Mouse (Mus musculus) urinary bladder, postnatal 10 days (tissue): ENCODE measurements around the gene Tspan15.

Experiments
- DNase-seq: peaks from one replicate; pipeline ENCODE4 v3.0.0; 2022; ENCODE audit warnings: low spot score

Tspan15 gene

DNA sequence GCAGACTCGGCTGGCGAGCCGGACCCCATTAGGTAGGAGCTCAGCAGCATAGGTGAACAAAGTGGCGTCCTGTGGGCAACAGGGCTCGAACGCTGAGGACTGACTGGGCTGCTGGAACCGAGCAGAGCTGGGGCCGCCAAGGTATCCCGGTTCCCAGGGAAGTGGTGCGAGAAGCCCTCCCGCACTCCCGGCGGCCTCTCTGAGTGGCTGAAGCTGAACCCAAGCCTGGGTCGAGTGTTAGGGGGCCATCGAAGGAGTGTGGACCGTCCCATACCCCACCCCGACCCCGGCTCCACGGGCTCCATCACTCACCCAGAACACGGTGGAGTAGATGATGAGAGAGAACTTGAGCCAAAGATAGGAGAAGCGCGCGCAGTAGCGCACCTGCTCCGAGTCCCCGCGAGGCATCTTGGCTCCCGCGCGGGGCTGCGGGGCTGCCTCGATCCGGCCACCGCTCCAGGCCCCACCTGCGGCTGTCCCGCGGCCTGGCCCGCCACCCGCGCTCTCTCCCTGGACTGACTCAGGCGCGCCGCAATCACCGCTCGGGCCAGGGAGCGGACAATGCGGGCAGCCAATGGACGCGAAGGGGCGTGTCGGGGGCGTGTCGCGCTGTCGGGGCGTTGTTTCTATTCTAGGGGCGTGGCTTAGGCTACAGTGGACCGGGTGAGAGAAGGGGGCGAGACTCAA, at the start of gene Tspan15:
Gene Tspan15, minus strand, starts transcription at position 544 of the 687 bp plus-strand sequence.
- DNase-seq = peak; percentile 77

DNA sequence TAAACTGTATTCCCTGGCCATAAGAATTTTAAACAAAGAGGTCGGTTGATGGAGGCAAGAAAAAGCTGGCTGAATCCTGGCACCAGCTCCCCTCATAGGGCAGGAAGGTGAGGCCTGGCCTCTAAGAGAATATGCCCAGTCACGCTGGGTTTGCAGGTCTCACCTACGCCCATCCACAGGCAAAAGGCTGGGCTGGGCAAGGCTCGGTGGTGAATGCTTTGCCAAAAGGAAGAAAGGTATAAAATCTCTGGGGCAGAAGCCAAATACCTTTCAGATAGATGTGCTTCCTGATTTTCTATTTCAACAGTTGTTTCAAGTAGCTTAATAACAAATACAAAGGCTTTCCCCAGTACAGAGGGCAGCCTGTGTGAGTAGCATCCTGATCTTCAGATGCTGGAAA, 48.6 kb upstream of the Tspan15 start:
- DNase-seq = no peak

GRCm38 (mm10) chr10:62279066-62279465, 48.0 kb upstream of the Tspan15 start:
- no peak for DNase-seq

GRCm38 (mm10) chr10:62277499-62278293, 46.6 kb upstream of the Tspan15 start:
- DNase-seq = no peak

DNA sequence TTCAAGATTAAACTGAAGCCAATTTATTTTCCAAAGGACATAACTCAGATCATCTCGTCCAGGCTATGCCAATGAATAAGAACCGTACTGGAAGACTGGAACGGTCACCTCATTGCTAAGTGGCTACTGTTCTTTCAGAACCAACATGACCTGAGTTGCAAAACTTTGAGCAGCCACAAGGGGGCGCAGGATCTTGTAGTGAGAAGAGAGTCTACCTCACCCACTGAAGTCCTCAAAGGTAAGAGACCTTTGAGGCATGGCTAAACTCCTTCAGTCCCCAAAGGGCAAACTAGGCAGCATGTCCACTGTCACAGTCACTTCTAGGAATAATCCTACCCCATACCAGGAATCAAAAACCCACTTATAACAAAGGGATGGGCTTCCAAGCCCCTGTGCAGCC, 44.2 kb upstream of the Tspan15 start:
- DNase-seq = peak; percentile 76

- no peak for DNase-seq
Measured at GRCm38 (mm10) chr10:62269278-62269677, 38.2 kb upstream of the Tspan15 start.

- DNase-seq = no peak
Measured at GRCm38 (mm10) chr10:62264299-62264698, 33.2 kb upstream of the Tspan15 start.

DNA sequence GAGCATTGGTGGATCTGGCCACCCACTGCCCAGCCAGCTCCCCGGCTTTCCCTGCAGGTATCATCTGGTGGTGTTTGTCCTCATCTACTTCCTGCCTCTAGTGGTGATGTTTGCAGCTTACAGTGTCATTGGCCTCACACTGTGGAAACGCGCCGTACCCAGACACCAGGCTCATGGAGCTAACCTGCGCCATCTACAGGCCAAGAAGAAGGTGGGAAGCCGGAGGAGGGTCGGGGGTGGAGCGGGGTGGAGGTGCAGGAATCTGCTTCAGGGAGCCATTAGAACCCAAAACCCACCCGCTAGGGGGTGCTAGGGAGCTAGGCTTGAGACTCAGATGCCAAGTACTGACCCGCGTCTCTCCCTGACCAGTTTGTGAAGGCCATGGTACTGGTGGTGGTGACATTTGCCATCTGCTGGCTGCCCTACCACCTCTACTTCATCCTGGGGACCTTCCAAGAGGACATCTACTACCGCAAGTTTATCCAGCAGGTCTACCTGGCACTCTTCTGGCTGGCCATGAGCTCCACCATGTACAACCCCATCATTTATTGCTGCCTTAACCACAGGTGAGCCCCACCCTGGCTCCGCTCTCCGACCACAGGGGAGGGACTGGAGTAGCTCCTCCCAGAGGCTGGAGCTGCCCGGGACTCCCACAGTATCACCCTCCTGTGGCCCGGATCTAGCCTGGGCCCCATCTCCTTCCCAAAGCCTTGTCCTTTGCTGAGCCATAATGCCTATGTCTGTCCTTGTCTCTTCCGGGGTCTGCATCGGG, 30.2 kb upstream of the Tspan15 start:
- no peak for DNase-seq

- no peak for DNase-seq
Measured at GRCm38 (mm10) chr10:62258298-62258697, 27.2 kb upstream of the Tspan15 start.

DNA sequence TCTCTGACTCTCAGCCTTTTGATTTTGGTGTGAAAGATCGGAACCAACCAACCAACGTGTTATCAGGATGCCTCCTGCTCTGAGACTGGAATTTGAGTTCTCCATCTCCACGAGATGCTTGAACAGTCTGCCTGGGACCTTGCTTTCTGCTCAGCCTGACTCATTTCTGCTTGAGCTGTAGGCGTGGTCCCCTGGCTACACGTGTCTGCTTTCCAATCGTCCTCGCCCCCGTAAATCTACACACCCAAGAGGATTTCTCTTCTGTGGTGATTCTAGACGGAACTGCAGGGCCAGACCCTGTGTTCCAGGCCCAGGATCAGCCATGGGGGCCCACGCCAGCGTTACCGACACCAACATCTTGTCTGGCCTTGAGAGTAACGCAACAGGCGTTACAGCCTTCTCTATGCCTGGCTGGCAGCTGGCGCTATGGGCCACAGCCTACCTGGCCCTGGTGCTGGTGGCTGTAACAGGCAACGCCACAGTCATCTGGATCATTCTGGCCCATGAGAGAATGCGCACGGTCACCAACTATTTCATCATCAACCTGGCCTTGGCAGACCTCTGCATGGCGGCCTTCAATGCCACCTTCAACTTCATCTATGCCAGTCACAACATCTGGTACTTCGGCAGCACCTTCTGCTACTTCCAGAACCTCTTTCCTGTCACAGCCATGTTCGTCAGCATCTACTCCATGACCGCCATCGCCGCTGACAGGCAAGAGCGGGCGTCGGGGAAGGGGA, 21.6 kb upstream of the Tspan15 start:
- DNase-seq = no peak

- no peak for DNase-seq
Measured at GRCm38 (mm10) chr10:62252000-62252488, 21.0 kb upstream of the Tspan15 start, which contains the start of gene Tacr2. TSS of gene Tacr2 (plus strand) at chr10:62252438.

GRCm38 (mm10) chr10:62247815-62248214, 16.8 kb upstream of the Tspan15 start:
- no peak for DNase-seq

DNA sequence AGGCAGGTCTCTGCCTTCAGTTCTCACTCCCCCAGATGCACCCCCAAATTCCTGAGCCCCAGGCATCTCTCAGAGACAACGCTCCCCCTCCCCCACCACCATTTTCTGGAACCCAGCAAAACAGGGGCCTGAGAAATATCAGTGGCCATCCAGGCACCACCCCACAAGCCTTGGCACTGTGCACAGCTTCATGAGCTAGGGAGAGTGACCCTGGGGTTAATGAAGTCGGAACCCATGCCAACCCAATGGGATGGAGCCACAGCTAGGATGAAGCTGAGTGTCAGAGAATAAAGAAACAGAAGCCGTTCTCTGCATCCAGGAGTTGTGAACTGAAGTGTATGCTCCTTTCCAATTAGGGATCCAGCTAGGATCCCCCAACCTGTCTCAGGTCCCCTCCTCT, 16.1 kb upstream of the Tspan15 start:
- no peak for DNase-seq

DNA sequence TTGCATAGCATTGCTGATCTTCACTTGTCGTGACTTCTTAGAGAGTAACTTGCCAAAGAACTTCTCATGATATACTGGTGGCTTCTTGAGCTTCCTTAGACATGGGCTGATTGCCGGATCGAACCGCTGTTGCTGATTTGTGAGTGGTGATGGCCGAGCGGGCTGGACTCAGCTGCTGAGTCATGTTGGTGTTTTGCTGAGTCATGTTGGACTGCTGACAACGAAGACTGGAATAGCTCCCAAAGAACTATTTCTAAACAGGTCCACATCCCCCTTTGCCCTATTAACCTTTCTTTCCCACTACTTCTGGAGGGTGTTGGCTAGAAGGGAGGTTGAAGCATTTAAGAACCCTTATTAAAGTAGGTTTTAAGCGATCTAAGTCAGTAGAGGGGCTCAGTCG, 13.0 kb upstream of the Tspan15 start:
- DNase-seq = no peak

DNA sequence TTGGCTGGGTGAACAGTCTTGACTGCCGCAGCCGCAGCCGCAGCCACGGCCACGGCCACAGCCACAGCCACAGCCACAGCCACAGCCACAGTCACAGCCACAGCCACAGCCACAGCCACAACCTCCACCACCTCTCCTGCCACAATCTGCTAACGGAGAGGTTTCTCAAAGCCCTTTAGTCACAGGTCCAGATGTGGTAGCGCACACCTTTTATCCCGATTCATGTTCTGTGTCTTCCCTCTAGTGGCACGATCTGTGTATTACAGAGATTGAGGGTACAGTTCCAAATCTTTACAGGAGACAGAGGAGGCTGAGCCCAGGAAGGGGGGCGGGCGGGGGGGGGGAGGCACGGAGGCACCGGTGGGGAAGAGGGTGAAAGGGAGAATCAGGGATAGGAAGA, 11.8 kb upstream of the Tspan15 start:
- DNase-seq = no peak

DNA sequence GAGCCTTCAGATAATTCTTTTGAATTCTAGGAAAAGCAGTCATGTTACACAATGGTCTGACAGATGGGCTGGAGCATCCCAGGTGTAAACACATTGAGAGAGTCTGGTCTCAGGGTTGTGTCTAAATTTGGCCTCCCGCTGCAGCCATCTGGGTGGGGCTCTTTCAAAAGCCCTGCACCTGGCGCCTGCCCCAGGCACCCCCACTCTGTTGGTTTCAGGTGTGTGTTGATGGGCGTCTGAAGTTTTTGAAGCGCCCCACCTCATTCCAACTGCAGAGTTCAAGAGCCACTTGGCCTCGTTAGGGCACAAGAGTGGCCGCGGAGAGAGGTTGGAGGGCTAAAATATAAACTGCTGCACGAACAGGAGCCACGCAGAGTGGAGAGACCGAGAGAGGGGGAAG, 11.3 kb upstream of the Tspan15 start:
- DNase-seq = no peak

GRCm38 (mm10) chr10:62239270-62239669, 8.2 kb upstream of the Tspan15 start:
- no peak for DNase-seq

GRCm38 (mm10) chr10:62238688-62239087, 7.6 kb upstream of the Tspan15 start:
- DNase-seq = no peak

DNA sequence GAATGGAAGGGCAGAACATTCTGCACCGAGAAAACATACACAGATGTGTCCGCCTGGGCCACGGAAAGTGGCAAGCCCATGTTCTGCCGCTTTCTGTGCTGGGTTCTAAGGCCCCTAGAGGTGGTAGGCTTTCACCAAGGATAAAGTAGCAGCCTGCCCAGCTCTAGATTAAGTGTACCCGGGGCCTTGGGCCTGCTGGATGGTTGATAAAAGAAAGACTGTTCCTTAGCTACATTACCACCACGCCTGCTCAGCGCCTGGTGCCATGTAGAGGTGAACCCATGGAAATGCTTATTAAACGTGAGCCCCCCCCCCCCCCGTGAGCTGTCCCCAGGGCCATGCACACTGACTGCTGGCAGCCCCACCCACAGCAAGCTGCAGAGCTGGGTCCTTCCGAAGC, 6.2 kb upstream of the Tspan15 start:
- no peak for DNase-seq

DNA sequence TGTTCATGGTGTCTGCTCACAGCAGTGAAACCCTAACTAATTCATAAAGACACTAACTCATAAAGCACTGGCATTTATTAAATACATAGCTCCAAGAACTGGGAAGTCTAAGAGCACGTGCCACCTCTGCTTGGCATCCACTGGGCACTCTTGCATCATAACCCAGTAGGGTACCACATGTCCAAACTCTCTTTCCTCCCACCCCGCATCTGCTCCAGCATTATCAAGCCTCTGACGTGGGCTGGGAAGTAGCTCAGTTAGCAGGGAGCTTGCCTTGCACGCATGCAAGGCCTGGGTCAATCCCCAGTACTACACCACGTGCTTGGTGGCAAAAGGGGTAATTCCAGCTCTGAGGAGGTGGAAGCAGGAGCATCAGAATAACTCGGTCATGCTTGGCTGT, 5.1 kb upstream of the Tspan15 start:
- no peak for DNase-seq

DNA sequence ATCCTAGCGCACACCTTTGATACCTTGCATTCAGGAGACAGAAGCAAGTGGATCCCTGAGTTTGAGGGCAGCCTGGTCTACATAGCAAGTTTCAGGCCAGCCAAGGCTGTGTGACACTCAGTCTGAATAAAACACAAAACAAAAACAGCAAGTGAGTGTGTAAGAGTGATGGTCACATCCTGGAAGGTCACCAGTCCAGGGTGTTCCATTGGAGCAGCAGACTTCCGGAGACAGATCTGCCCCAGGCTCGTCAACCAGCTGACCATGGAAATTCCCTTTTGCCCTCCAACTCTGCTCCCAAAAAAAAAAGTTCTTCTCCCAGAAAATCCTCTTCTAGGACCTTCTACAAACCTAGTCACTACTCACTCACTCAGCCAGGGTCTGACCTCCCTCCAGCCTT, 760 bp upstream of the Tspan15 start:
- no peak for DNase-seq

GRCm38 (mm10) chr10:62231395-62231732, 313 bp upstream of the Tspan15 start:
- no peak for DNase-seq
